Mouse (Mus musculus) testis, adult 10 weeks (tissue): Measurements from ENCODE around the gene Abl1. TPM values are rescaled to one million over a fixed set of nuclear protein-coding genes. Genes with fewer than 3 reads are reported as not detected.

Source experiments
- polyA plus RNA-seq: library from polyadenylated mRNA; stranded (reverse); fragments of 350-450 nt; fragmentation: Illumina TruSeq; extraction: RNeasy Lipid Tissue Mini Kit (QIAGEN cat#74804); gene quantifications from one replicate; pipeline ENCODE4 v1.2.3, GENCODE M21; 2014; ENCODE audit warnings: low read depth, low replicate concordance

The Abl1 gene
- 39.9 TPM for polyA plus RNA-seq

GRCm38 (mm10) chr2:31688074-31688925 lies at the start of gene Abl1:
TSS of gene Abl1 (plus strand) at chr2:31688376.

GRCm38 (mm10) chr2:31639901-31640608 lies 48.1 kb upstream of the Abl1 start, which contains the start of gene Prdm12:
TSS of gene Prdm12 (plus strand) at chr2:31640037.

GRCm38 (mm10) chr2:31670551-31671035 lies 17.6 kb upstream of the Abl1 start, which contains the start of gene Exosc2:
TSS of gene Exosc2 (plus strand) at chr2:31670715.

GRCm38 (mm10) chr2:31810444-31810843 lies 122.3 kb downstream of the Abl1 start, which contains the start of gene Qrfp:
TSS of gene Qrfp (minus strand) at chr2:31810580.

GRCm38 (mm10) chr2:31845896-31846691 lies 157.9 kb downstream of the Abl1 start, which contains the start of gene Fibcd1:
TSS of gene Fibcd1 (minus strand) at chr2:31846005.

Other genes with a start within 250 kb of the Abl1 start
- 6.1 TPM for gene Ass1, start 218.2 kb upstream of the Abl1 start, polyA plus RNA-seq
- gene Fubp3, start 115.7 kb upstream of the Abl1 start, polyA plus RNA-seq: 11.9 TPM
- gene Prdm12, start 48.3 kb upstream of the Abl1 start, polyA plus RNA-seq: not detected
- gene Exosc2, start 17.7 kb upstream of the Abl1 start, polyA plus RNA-seq: 7.4 TPM
- not detected for gene Qrfp, start 122.2 kb downstream of the Abl1 start, polyA plus RNA-seq
- gene Fibcd1, start 157.6 kb downstream of the Abl1 start, polyA plus RNA-seq: not detected
- gene Lamc3, start 198.9 kb downstream of the Abl1 start, polyA plus RNA-seq: 1.1 TPM